Mouse (Mus musculus): ENCODE measurements around the gene Snn.

DNA sequence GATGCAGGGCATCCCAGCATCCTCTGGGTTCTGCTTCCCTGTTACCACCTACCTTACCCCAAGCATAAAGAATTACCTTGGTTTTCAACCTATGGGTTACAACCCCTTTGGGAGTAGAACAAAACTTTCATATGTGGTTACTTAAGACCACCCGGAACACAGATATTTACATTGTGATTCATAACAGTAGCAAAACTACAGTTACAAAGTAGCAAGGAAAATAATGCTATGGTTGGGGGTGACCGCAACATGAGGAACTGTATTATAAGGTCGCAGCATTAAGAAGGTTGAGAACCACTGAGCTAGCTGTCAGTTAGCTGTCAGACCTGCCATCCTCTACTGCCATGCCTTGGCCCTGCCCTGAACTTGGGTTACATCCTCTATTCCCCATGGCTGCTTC, 7.9 kb downstream of the Snn start:
- TF ChIP-seq POLR2A (IDR thresholded peaks at IDR 0.05; ENCODE audit: low read depth, low read length) (no peak), CTCF (IDR thresholded peaks at IDR 0.05; ENCODE audit: borderline replicate concordance, insufficient read depth, low read length) (no peak)

Data from embryonic fibroblast, embryonic 13.5 days (primary cell).